ENCODE assay signal across 11 mouse cellular contexts in the genomic region with DNA sequence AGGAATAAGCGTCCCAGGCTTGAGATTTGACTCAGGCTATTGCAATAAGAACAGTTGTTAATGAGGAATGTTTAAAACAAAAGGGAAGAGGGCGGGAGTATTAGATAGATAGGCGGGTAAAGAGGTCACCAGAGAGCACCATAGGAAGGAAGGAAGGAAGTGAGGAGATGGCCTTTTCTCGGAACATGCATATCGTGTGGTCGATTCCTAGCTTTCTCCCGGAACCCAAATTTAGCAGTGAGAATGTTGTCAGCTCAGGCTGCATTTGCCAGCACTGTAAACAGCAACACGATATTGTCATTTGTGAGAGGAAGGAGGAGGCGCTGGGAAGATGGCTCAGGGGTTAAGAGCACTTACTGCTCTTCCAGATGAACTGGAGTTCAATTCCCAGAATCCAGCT. TPM values are rescaled to one million over a fixed set of nuclear protein-coding genes. Genes with fewer than 3 reads are reported as not detected.
DNase-seq lines count a peak whose midpoint lies in the region; ATAC-seq and TF ChIP-seq lines count a peak whose summit lies in the region.
"Had no signal": no experiment of that assay in that cellular context is flagged by ENCODE, and none has a peak within 500 bp of the region (broad histone marks: within the 10 kb centered on the region; RNA-seq: fewer than 3 reads in every experiment).

No protein-coding gene starts in this region.

- TF ChIP-seq POLR2A in heart, adult 2 months (IDR thresholded peaks at IDR 0.05; ENCODE audit: insufficient read depth, low read depth, low read length), result no peak
- TF ChIP-seq POLR2A in liver, adult 2 months (IDR thresholded peaks at IDR 0.05; ENCODE audit: extremely low read depth, insufficient read depth, low read length), result no peak

- 12% methylated on average over 9 of the region's 9 CpGs for WGBS in heart, adult 2 months
- WGBS in liver, adult 2 months, result 55% methylated on average over 9 of the region's 9 CpGs
- WGBS in heart, postnatal 0 days, result 27% methylated on average over 9 of the region's 9 CpGs
- WGBS in liver, embryonic 16.5 days (ENCODE audit: insufficient replicate concordance), result 10% methylated on average over 9 of the region's 9 CpGs

- no peak for TF ChIP-seq EP300 in heart, adult 2 months (IDR thresholded peaks at IDR 0.05; ENCODE audit: insufficient read depth, low read depth, low read length)
- TF ChIP-seq EP300 in heart, postnatal 0 days (IDR thresholded peaks at IDR 0.05; ENCODE audit: low read depth), result no peak

- intact Hi-C loops in heart, adult 2 months (cut with DNase I), result loop anchor here (1.0 to 5.0 kb wide), 6 partner anchors 15 to 277 kb away; no protein-coding TSS in a partner anchor
- intact Hi-C loops in heart, postnatal 36 days (cut with DNase I), result loop anchor here (1.0 to 5.0 kb wide), 7 partner anchors 15 to 277 kb away; no protein-coding TSS in a partner anchor

- no peaks in the 10 kb centered on the region for H3K27me3 ChIP-seq in heart, adult 2 months (ENCODE audit: control insufficient read depth, insufficient read depth, low read length)
- no peaks in the 10 kb centered on the region for H3K27me3 ChIP-seq in liver, adult 2 months (ENCODE audit: control insufficient read depth, insufficient read depth, low read length)
- H3K27me3 ChIP-seq in heart, postnatal 0 days (ENCODE audit: control insufficient read depth, insufficient read depth, low read length), result no peaks in the 10 kb centered on the region
- H3K27me3 ChIP-seq in liver, embryonic 16.5 days (ENCODE audit: control insufficient read depth, insufficient read depth, low read depth, low read length), result peaks cover 3% of the 10 kb centered on the region; the same call in 1 of the 2 replicates

- H3K27ac ChIP-seq in heart, adult 2 months, result peak overlapping the region; percentile 87
- peak overlapping the region; percentile 33 for H3K27ac ChIP-seq in liver, adult 2 months (replicated peaks; ENCODE audit: insufficient read depth, low read depth, low read length)
- H3K27ac ChIP-seq in heart, postnatal 0 days (ENCODE audit: low read depth), result no peak overlapping the region
- H3K27ac ChIP-seq in liver, embryonic 16.5 days (ENCODE audit: low read length), result no peak overlapping the region

- peak overlapping the region; percentile 23 for H3K4me3 ChIP-seq in heart, adult 2 months
- no peak overlapping the region for H3K4me3 ChIP-seq in liver, adult 2 months (ENCODE audit: insufficient read depth, low read depth, low read length)
- no peak overlapping the region for H3K4me3 ChIP-seq in heart, postnatal 0 days (ENCODE audit: low read depth, low read length)
- H3K4me3 ChIP-seq in liver, embryonic 16.5 days (ENCODE audit: low read depth, low read length), result peak overlapping the region; percentile 16; the same call in 1 of the 2 replicates

- no peak for TF ChIP-seq CTCF in heart, adult 2 months (IDR thresholded peaks at IDR 0.05)
- no peak for TF ChIP-seq CTCF in liver, adult 2 months (IDR thresholded peaks at IDR 0.05; ENCODE audit: low read depth, low read length)
- no peak for TF ChIP-seq CTCF in heart, postnatal 0 days (IDR thresholded peaks at IDR 0.05; ENCODE audit: low read depth)

- H3K9me3 ChIP-seq in heart, postnatal 0 days (replicated peaks; ENCODE audit: control insufficient read depth, low read length), result no peaks in the 10 kb centered on the region
- no peaks in the 10 kb centered on the region for H3K9me3 ChIP-seq in liver, embryonic 16.5 days (replicated peaks; ENCODE audit: control insufficient read depth, low read length)

- H3K9ac ChIP-seq in heart, adult 2 months (ENCODE audit: low read depth, low read length), result no peak overlapping the region
- no peak overlapping the region for H3K9ac ChIP-seq in liver, adult 2 months (ENCODE audit: low read depth, low read length)
- no peak overlapping the region for H3K9ac ChIP-seq in heart, postnatal 0 days (replicated peaks; ENCODE audit: low read depth, low read length)
- no peak overlapping the region for H3K9ac ChIP-seq in liver, embryonic 16.5 days (ENCODE audit: low read depth, low read length)

- no peak for DNase-seq in heart, adult 2 months
- no peak for DNase-seq in heart, postnatal 36 days
- DNase-seq in liver, adult 2 months (ENCODE audit: extremely low read depth, low read depth, low spot score), result peak; percentile 38
- no peak for DNase-seq in liver
- no peak for DNase-seq in heart, postnatal 0 days (ENCODE audit: low spot score)
- DNase-seq in Muller cell, postnatal 12 days (ENCODE audit: inconsistent ontology term), result no peak
- DNase-seq in yolk sac, embryonic 10.5 days (ENCODE audit: low spot score), result no peak

- peaks cover 1% of the 10 kb centered on the region; the same call in 1 of the 2 replicates for H3K4me1 ChIP-seq in heart, adult 2 months (ENCODE audit: control insufficient read depth, insufficient read depth, low read length)
- H3K4me1 ChIP-seq in liver, adult 2 months (ENCODE audit: control insufficient read depth, insufficient read depth, low read length), result no peaks in the 10 kb centered on the region
- H3K4me1 ChIP-seq in heart, postnatal 0 days (ENCODE audit: control insufficient read depth, insufficient read depth), result no peaks in the 10 kb centered on the region
- peaks cover 2% of the 10 kb centered on the region; the same call in 1 of the 2 replicates for H3K4me1 ChIP-seq in liver, embryonic 16.5 days (ENCODE audit: control insufficient read depth, low read depth, low read length)

- no peaks in the 10 kb centered on the region for H3K79me2 ChIP-seq in heart, adult 2 months (replicated peaks; ENCODE audit: control insufficient read depth, insufficient read depth, low read length)
- no peaks in the 10 kb centered on the region for H3K79me2 ChIP-seq in liver, adult 2 months (ENCODE audit: control insufficient read depth, insufficient read depth, low read length)

- no peak for ATAC-seq in heart, postnatal 0 days (ENCODE audit: insufficient read depth, low read depth)
- peak; percentile 42 for ATAC-seq in liver, embryonic 16.5 days (ENCODE audit: low read depth)

- H3K4me2 ChIP-seq in heart, postnatal 0 days (ENCODE audit: low read depth, low read length), result 0 out of 2 replicates have a peak overlapping the region, but pooled peaks have one; percentile 76
- peak overlapping the region; percentile 85 for H3K4me2 ChIP-seq in liver, embryonic 16.5 days (ENCODE audit: low read depth, low read length)

- H3K36me3 ChIP-seq in heart, adult 2 months (ENCODE audit: control insufficient read depth, insufficient read depth, low read length), result no peaks in the 10 kb centered on the region
- no peaks in the 10 kb centered on the region for H3K36me3 ChIP-seq in liver, adult 2 months (ENCODE audit: control insufficient read depth, insufficient read depth, low read length)
- no peaks in the 10 kb centered on the region for H3K36me3 ChIP-seq in heart, postnatal 0 days (replicated peaks; ENCODE audit: control insufficient read depth, insufficient read depth, low read length)
- H3K36me3 ChIP-seq in liver, embryonic 16.5 days (ENCODE audit: control insufficient read depth, insufficient read depth), result no peaks in the 10 kb centered on the region

RNA-seq across cellular contexts. Expression of a gene that starts 24.2 kb away (rescaled TPM):
- under 1 TPM; 0.07 to 0.10 TPM for total RNA-seq in heart, adult 2 months (2021)
- 0.04 TPM in 1 of 2 replicates, not detected in the other for polyA plus RNA-seq in heart, adult 2 months (2012; rRNA removed)
- under 1 TPM; 0.08 TPM for total RNA-seq in heart, postnatal 36 days (2021)
- not detected in 2 replicates for total RNA-seq in liver, adult 2 months (2014; rRNA removed)
- not detected in 2 replicates for polyA plus RNA-seq in liver, adult 2 months (2012; rRNA removed)
- total RNA-seq in heart, postnatal 0 days (2014; rRNA removed; ENCODE audit: low replicate concordance), result not detected in 2 replicates
- polyA plus RNA-seq in heart, postnatal 0 days (2015; fragmentation: Nextera tagmentation; extraction: Ambion mirVana), result not detected in 2 replicates
- not detected in 2 replicates for polyA plus RNA-seq in liver, embryonic 16.5 days (2015; fragmentation: Nextera tagmentation; extraction: Ambion mirVana)
- total RNA-seq: common myeloid progenitor, adult 5-6 weeks; hematopoietic stem cell, adult 5-6 weeks had no signal
- polyA plus RNA-seq: CD4-positive, CD25-positive, alpha-beta regulatory T cell, adult 4 months had no signal

Comparison
In these comparisons a context has a peak if more than half of its experiments do, and no peak if none do; other contexts are left out.
1. H3K27ac ChIP-seq: peak in heart, adult 2 months (single experiment) and liver, adult 2 months (single experiment); none in heart, postnatal 0 days (single experiment) and liver, embryonic 16.5 days (single experiment).
2. H3K4me3 ChIP-seq: peak in heart, adult 2 months (single experiment) and liver, embryonic 16.5 days (single experiment); none in liver, adult 2 months (single experiment) and heart, postnatal 0 days (single experiment).